In the genomic region with DNA sequence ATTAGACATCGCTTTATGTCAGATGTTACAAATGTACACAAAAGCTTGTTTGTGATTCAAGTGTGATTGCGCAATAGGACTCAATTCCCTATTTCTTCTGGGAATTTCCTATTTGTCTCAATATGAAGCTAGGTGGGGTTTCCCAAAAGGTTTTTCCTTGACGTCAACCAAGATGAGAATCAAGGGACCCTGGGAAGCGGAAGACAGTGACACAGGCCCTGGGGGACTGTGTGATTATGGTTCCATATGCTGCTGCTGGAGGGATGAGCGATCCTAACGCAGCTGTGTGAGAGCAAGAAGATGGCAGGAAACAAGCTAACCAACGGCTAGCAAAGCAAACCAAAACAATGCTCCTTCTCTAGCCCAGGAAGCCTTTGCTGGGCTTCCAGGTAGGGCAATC, we compare ENCODE assay signal across 15 mouse cellular contexts.
"Had no signal": no experiment of that assay in that cellular context is flagged by ENCODE, and none has a peak within 500 bp of the region (broad histone marks: within the 10 kb centered on the region; RNA-seq: fewer than 3 reads in every experiment).

No protein-coding gene starts in this region.

- H3K27me3 ChIP-seq: kidney, embryonic 15.5 days; liver, embryonic 13.5 days; midbrain, embryonic 12.5 days; midbrain, embryonic 15.5 days; neural tube, embryonic 12.5 days; neural tube, embryonic 15.5 days had no signal

- H3K4me1 ChIP-seq: kidney, embryonic 15.5 days; liver, embryonic 13.5 days; neural tube, embryonic 12.5 days had no signal

- H3K9ac ChIP-seq: kidney, embryonic 15.5 days; liver, embryonic 13.5 days; midbrain, embryonic 12.5 days; midbrain, embryonic 15.5 days; neural tube, embryonic 12.5 days; neural tube, embryonic 15.5 days had no signal

- H3K27ac ChIP-seq: kidney, embryonic 15.5 days; liver, embryonic 13.5 days; midbrain, embryonic 12.5 days; midbrain, embryonic 15.5 days; neural tube, embryonic 12.5 days; neural tube, embryonic 15.5 days had no signal

- DNase-seq: kidney, adult 11 months; kidney, adult 8-10 months; kidney, postnatal 10 days; kidney, postnatal 36 days; liver, embryonic 13.5 days; lung, adult 2 months; lung, postnatal 14 days; lung, postnatal 4 days; thymus, adult 18-20 months; thymus, postnatal 36 days had no signal

- H3K4me2 ChIP-seq: kidney, embryonic 15.5 days; liver, embryonic 13.5 days; midbrain, embryonic 12.5 days; midbrain, embryonic 15.5 days; neural tube, embryonic 12.5 days; neural tube, embryonic 15.5 days had no signal

- H3K36me3 ChIP-seq: kidney, embryonic 15.5 days; liver, embryonic 13.5 days; midbrain, embryonic 12.5 days; midbrain, embryonic 15.5 days; neural tube, embryonic 12.5 days; neural tube, embryonic 15.5 days had no signal

- ATAC-seq: midbrain, embryonic 15.5 days had no signal

- H3K9me3 ChIP-seq: kidney, embryonic 15.5 days; midbrain, embryonic 12.5 days; midbrain, embryonic 15.5 days; neural tube, embryonic 12.5 days; neural tube, embryonic 15.5 days had no signal

- H3K4me3 ChIP-seq: kidney, embryonic 15.5 days; liver, embryonic 13.5 days; midbrain, embryonic 12.5 days; midbrain, embryonic 15.5 days; neural tube, embryonic 12.5 days; neural tube, embryonic 15.5 days had no signal
